Mouse (Mus musculus): ENCODE data around the gene Gm45837.

Gene Gm45837

DNA sequence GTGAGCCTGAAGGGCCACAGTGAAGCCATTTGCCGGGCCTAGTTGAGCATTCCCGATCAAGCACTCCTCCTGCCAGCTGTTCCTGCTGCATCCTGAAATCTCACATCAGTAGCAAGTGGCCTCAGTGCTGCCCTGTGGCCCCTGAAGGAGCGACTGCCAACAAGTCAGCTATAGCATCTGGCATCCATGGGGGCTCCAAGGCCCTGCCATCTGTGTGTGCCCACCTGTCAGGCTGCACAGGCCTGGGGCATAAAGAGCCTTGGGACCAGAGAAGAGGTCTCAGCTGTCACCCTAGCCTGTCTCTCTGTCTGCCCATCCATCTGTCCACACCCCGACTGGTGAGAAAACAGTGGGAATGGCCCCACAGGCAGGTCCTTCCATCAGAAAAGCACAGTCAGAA is 54.2 kb downstream of the Gm45837 start:
- no peak for DNase-seq (ENCODE audit: extremely low read depth, low read depth, low spot score)

DNA sequence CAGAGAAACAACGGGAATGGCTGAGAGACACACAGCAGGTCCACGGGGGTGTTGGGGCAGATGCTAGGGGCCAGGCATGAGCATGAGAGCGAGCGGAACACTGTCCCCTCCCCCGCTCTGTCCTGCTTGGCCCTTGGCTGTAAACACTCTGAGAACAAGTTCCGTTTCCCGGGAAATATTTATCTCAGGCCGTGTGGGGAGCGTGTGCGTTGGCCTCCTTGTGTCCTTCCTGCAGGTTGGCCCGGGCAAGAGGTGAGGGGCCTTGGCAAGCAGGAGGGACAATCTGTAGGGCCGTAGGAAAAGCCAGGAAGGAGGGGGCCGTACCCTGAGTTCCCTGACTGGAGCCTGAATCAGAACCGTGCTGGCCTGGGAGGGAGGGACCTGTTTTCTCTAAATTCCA is 54.7 kb downstream of the Gm45837 start:
- no peak for DNase-seq (ENCODE audit: extremely low read depth, low read depth, low spot score)

DNA sequence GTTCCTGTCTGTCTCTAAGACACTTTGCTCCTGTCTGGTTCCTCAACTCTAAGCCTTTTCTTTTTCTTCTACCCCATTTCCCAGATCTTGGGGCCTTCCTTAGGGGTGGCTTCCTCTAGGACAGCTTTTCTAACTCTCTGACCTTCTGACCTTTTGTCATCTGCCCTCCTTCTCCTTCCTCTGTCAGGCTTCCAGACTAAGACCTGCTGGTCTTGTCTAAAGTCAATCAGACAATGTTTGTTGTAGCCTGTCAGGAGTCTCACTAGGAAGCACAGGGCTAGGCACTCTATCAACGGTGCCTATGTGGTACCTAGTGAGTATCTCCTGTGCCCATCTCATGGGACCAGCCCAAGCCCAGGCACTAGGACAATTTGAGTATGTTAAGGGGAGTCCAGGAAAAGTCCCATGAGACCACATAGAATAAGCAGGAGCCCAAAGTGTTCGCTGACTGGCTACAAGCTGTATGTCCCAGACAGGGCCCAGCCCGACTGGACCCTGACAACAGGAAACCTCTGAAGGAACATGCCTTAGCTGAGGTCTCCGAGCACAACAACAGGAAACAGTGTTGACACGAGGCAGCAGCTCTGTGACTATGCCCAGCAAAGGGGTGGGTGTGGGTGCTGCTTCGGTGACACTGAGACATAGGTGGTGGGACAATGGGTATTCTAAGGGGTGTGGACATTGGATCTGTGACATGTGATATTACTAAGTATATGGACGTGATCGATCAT is 55.3 kb downstream of the Gm45837 start:
- DNase-seq (ENCODE audit: extremely low read depth, low read depth, low spot score): no peak

DNA sequence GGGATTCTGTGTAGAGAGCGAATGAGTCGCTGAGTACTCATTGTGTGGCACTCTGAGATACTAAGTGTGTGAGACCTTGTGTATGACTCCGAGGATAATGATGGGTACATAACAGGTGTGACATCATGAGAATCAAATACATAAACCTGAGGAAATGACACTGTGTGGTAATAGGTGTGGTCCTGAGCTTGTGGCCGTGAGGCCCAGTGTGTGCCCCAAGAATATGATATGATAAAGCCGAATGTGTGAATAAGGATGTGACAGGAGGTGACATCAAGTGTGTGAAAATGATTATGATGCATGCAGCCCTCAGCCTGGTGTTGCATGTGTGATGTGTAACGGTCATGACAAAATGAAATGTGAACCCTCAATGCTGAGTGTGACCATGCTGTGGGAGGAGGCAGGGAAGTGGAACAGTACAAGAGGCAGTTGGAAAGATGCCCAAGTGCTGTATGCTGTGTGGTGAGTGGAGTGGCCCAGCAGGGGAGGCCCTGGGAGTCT is 55.9 kb downstream of the Gm45837 start:
- no peak for DNase-seq (ENCODE audit: extremely low read depth, low read depth, low spot score)

DNA sequence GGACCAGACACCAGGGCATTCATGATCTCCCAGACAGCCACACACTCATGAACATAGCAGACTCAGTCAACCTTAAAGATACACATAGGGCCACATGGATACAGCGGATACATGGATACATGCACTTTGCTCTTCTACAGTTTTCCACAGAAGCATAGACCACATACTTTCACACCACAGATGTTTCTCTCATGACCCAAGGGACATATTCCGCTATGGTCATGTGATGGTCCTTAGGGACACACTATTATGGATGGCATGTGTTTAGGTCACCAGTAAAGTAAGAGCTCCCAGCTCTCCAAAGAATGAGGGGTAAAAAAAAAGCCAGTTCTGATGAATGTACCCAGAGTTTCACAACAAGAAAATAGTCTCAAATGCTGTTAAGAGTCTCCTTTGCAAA is 60.7 kb downstream of the Gm45837 start:
- DNase-seq (ENCODE audit: extremely low read depth, low read depth, low spot score): no peak

DNA sequence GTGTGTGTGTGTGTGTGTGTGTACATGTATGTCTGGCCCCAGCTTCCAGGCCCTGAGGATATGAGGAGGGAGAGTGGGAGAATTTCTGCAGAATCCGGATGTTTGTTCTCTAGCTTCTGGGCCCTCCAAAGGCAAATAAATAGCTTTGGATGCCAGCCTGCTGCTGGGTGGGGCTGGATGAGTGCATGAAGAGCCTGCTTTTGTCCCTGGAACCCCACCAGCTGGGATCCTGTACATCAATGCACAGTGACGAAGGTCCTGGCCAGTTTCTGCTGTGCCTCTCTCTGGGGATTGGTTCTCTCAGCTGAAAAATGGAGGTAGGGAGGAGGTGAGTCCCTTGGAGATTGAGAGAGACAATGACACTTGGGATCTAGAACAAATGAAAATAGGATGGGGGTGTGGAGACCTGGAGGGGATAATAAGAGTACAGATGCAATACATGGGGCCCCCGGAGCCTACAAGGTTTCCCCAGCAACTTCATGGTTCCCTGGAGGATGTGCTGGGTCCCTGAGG is 61.3 kb downstream of the Gm45837 start:
- DNase-seq (ENCODE audit: extremely low read depth, low read depth, low spot score): no peak

DNA sequence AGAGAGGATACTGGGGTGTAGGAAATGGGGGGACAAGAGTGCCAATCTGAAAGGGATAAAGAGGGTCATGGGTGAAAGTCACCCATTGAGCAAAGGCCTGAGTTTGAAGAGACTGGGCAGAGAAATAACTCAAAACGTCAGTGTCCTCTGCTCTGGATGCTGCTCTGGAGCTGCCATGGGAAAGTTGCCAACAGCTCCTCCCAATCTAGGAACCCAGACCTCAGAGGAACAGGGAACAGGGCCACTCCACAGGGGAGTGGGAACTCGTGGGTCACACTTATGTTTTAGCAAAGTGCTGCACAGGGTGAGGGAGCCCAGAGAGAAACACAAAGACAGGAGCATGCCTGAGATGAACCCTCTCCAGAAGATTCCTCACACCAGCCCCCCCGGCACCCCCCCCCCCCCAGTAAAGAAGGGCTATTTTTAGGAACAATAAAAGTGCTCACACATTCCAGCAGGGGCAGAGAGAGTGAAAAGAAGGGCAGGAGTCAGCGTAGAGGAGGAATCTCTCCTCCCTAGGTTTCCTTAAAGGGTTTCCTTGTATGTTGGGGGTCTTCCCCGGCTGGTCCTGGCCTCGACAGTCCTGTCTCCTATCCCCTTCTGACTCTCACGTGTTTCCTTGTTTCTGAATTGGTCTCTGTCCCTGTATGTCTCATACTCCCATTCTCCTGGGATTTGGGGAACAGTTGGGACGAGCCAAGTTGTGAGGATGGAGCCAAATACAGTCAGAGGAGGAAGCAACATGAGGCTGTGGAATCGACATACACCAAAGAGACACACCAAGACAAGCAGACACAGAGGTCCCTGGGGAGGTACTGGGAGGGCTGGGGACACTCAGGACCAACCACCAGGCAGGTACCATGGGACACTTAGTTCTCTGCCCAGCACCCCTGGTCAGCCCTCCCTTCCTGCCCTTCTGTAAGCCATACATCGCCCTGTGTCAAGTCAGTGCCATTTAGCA is 62.2 kb downstream of the Gm45837 start:
- DNase-seq (ENCODE audit: extremely low read depth, low read depth, low spot score): no peak

DNA sequence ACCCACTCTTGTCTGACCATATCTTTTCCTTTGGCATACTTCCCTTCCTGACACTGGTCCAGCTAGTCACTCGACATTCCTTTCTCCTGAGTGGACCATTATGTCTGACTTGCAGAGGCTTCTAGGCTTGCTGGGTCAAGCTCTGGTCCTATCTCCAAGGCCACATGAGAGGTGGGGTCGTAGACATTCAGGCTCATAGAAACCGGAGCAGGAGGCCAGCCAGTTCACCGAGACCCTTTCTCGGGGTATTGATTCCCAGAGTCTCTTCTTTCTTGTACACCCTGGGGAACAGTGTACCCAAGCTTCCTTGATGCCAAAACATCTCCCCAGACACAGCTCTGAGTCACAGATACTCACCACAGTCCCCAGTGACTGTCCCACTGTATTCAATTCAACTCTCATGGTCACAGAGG is 63.7 kb downstream of the Gm45837 start:
- DNase-seq (ENCODE audit: extremely low read depth, low read depth, low spot score): no peak

DNA sequence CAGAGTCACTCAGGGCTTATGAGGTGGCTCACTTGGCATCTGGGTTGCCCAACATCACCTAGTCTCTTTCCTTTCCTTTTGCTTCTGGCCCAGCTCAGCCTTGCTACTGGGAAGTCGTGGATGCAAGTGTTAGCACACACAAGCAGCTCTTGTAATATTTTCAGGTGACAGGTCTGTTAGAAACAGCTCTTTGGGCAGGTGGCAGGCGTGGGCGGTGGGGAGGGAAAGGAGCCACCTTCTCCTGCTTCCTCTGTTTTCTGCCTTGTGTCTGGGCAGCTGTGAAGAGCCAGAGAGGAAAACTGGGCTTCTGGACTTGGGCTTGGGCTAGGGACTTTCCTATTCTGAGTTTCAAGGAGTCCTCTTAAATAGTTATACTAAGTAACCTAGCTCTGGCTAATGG is 65.3 kb downstream of the Gm45837 start:
- no peak for DNase-seq (ENCODE audit: extremely low read depth, low read depth, low spot score)

DNA sequence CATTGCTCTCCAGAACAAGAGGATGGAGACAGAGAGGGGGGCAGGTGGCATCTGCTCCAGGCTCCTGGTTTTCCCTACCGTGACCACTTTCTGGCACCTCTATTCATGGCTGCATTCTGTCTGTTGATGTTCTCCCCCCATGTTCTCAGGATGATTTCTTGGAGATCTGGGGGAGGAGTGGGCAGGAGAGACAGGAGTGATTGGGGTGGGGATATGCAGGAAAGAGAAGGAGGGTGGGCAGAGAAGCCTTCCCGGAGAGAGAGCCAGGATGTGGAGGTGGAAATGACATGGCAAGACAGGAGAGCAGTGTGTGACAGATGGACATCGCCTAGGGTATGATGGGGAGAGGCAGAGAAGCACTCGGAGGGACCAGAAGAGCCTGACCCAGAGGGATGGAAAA is 65.8 kb downstream of the Gm45837 start:
- no peak for DNase-seq (ENCODE audit: extremely low read depth, low read depth, low spot score)

DNA sequence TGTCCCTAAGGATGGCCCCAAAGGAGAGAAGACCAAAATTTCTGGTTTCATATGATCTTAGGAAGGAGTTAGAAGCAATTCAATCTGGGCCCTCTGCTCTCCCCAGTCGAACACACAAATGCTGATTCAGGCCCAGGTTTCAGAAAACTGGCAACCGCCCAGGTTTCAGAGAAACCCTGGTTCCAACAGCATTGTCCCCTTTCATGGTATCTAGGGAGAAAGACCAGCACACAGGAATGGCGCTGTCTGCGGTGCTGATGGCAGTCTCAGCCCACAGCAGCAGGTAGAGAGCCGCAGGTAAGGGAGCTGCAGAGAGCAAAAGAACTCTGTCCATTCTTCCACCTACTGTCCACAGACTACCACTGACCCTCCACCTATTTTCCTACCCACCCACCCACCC is 66.5 kb downstream of the Gm45837 start:
- no peak for DNase-seq (ENCODE audit: extremely low read depth, low read depth, low spot score)

DNA sequence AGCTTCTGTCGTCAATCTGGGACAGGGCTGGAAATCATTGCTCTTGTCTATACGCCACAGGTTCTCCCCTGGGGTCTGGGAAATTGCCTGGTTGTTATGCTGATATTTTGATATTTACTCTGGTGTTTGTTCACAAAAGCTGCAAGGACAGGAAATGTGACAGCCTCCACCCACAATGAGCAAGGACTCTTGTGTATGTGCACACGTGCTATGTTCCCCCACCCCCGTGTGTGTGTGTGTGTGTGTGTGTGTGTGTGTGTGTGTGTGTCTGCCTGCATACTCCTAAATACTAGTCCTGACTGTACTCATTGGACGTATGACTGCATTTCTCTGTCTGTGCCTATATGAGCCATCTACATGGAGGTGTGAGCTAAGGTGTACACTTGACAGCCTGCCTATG is 67.4 kb downstream of the Gm45837 start:
- DNase-seq (ENCODE audit: extremely low read depth, low read depth, low spot score): no peak

DNA sequence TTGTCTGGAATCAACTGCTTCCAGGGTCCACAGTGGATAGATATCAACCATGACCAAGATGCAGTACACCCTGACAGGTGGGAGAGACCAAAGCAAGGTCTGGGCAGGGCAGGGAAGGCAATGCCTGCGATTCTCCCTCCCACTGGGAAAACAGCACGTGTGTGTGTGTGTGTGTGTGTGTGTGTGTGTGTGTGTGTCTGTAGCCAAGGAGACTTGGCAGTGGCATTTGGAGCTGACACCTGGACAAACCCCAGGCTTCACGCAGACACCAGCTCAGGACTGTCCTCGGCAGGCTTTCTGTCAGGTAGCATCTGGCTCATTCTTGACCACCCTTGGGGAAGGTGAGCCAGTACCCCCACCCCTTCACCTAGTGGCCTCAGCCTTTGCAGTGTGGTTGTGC is 69.2 kb downstream of the Gm45837 start:
- no peak for DNase-seq (ENCODE audit: extremely low read depth, low read depth, low spot score)

DNA sequence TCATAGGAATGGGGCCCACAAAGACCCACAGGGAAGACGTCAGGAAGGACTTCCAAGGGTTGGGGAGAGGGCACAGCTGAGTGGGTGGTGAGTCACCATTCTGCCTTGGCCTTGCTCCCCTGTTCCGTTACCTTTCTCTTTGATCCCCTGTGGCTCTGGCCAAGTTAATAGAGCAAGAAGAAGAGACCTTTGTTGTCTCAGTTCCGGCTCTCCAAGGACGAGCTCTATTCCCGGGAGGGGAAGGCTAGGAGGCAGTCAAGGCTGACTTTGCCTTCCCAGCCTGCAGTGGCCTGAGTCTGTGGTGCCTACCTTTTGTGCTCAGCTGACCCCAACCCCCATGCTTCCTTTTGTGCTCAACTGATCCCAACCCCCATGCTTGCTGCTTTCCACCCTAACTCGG is 70.0 kb downstream of the Gm45837 start:
- DNase-seq (ENCODE audit: extremely low read depth, low read depth, low spot score): no peak

DNA sequence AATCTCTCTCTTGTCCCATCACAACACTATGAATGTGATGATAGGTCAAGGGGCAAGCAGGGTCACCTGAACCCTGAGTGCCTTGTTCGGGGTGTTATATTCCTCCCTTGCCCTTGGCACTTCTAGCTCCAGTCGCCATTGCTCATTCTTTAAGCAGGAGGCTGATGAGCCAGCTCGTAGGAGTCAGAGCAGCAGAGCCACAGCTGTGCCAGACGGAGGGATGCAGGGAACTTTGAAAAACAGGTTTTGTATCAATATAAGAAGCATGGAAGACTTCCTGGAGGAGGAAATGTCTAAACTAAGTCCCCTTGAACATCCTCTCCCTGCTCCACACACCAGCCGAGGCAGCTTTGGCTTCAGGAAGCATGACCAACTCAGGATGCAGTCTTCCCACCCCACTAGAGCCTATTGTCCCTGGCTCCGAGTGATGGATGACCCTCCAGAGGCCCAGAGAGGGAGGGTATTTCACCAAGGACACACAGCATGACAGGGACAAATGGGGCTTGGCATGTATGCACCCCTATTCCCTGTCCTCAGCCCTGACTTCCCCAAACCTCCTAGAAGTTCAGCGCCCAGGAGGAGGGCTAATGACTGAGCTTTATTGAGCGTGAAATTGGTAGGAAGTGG is 71.3 kb downstream of the Gm45837 start:
- DNase-seq (ENCODE audit: extremely low read depth, low read depth, low spot score): no peak

DNA sequence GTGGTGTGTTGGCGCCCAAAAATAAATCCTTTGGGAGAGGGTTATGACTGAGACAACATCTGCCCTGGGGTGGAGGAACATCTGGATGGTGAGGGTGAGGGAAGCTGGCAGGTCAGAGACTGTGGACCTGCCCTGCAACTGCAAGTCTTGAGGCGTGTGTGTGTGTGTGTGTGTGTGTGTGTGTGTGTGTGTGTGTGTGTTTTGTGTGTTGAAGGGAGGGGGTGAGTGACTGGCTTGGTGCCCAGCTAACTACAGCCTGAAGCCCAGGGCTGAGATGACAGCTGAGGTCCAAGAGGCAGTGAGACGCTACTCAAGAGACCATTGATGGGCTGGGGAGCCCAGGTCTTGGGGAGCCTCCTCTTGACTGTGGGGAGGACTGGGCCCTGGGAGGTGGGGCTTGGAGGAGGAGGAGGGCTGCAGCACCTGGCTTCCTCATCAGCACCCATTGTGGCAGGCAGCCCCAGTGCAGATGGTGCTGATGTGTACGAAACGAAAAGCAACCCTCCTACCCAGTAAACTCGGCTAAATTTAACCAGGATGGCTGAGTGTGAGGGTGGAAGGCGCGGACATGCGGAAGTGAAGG is 71.9 kb downstream of the Gm45837 start:
- no peak for DNase-seq (ENCODE audit: extremely low read depth, low read depth, low spot score)

DNA sequence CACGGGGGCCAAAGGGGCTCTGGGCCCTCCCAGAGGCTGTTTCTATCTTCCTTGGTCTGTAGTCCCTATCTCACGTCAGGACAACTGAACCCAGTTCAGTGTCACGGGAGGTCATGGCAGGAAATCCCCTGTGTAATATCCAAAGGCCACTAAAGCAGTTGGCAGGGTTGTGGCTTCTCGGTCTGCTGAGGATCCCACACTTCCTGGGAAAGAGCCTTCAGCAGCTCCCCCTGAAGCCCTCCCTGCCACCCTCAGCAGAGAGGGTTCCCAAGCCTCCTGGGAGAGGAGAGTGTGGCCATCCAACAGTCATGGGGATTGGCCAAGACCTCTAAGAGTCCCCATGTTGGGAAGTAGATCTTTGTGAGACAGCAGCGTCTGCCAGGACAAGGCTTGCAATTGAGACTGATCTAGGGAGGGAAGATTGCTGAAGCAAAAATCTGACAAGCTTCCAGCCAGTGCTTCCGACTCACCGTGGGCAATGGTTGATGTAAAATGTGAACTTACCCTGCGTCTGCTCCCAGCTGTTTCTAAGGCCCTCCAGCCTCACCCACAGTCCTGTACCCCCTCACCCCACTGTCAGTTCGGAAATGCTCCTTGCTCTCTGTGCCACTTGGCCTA is 72.9 kb downstream of the Gm45837 start:
- DNase-seq (ENCODE audit: extremely low read depth, low read depth, low spot score): no peak

DNA sequence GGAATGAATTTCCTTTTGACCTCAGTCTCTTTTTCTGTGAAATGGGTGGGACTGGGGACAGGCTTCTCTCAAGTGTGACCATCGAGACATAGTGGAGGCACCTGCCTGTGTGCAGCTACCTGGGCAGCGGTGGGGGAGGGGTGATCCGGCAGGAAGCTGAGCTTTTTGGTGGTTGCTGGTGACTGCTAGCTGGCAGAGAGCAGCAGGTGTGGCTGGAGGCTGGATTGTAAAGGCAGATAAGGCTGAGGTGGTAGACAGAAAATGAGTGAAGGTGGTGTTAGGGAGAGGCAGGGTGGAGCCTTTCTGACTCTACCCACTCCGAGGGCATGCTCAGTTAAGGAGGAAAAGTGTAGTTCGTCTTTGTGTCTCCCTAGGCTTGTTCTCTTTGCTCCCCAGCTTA is 76.4 kb downstream of the Gm45837 start:
- DNase-seq (ENCODE audit: extremely low read depth, low read depth, low spot score): no peak

DNA sequence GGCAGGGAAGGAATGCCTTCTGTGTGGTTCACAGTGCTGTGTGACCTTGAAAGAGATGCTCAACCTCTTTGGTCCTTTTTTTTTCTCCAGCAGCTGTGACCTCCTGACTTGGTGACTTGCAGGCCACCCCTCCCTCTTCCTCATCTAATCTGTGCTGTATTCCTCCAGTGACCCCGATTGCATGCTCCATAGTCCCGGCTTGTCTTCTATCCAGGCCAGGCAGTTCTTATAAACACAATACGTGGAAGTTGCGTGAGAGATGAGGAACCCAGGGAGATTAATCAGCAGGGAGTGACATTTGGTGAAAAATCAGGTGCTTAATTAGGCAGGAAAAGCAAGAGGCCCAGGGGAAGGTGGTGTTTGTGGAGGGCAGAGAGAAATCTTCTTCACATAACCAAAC is 80.3 kb downstream of the Gm45837 start:
- DNase-seq (ENCODE audit: extremely low read depth, low read depth, low spot score): no peak

DNA sequence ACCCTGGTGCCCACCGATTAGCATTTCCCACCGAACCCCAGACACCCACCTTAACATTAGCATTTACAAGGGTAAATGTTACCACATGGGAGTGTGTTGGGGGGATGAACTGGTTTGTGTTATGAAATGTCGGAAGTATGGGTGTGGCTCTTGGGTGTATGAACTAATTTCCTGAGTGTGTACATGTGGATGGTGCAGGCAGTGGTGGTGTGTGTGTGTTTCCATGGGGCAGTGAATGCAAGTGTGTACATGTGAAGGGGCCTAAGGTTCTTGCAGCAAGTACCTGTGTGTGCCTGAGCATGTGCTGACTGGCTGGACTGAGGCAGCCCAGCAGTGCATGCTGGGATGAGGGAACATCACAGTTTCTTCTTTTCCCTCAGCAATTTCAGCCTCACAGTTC is 87.7 kb downstream of the Gm45837 start:
- DNase-seq (ENCODE audit: extremely low read depth, low read depth, low spot score): no peak

DNA sequence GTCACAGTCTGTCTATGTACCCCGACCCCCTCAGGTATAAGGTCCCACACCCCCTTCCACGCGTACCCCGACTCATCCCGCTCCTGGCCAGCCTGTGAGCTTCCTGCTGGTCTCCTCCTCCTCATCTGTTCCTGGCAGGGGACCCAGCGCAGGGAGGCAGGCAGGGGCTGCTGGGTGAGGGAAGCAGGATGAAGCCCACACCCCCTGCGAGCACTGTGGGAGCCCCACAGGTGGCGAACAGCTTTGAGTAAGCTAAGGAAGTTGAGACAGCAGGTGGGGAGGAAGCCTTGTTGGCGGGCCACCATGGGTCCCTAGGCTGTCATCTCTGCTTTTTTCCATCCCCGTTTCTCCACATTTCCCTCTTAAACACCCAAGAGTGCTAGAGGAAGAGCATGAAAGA is 88.6 kb downstream of the Gm45837 start:
- DNase-seq (ENCODE audit: extremely low read depth, low read depth, low spot score): no peak

All from fat pad, adult 2 months (tissue).